Mouse (Mus musculus) midbrain, postnatal 0 days (tissue): ENCODE data around the gene Etv2. TPM values are rescaled to one million over a fixed set of nuclear protein-coding genes. Genes with fewer than 3 reads are reported as not detected.

ENCODE experiments used
- ATAC-seq: fragments of 200-750 bp; cut with Nextera tagmentation; 2 replicates; pipeline ENCODE4 v1.8.0; 2017; ENCODE audit warnings: moderate number of reproducible peaks, mild to moderate bottlenecking, moderate TSS enrichment, moderate library complexity; ENCODE audit not compliant: low FRiP score
- DNase-seq: peaks from one replicate; pipeline ENCODE4 v3.0.0-alpha.2; 2015; ENCODE audit warnings: low spot score
- H3K27ac ChIP-seq: fragments of 300-500 bp; sonication (generic); 2 replicates; pipeline ENCODE4 v1.5.1; 2014; ENCODE audit warnings: low read depth, mild to moderate bottlenecking, low read length, mixed read lengths
- H3K27me3 ChIP-seq: fragments of 300-500 bp; sonication (generic); 2 replicates; pipeline ENCODE4 v1.6.1; 2014; ENCODE audit warnings: low read length, control low read depth, mixed read lengths; ENCODE audit not compliant: insufficient read depth
- H3K36me3 ChIP-seq: fragments of 300-500 bp; sonication (generic); 2 replicates; pipeline ENCODE4 v1.6.1; 2014; ENCODE audit warnings: low read length, control low read depth, mixed read lengths; ENCODE audit not compliant: insufficient read depth
- H3K4me1 ChIP-seq: fragments of 300-500 bp; sonication (generic); 2 replicates; pipeline ENCODE4 v1.6.1; 2014; ENCODE audit warnings: mild to moderate bottlenecking, control low read depth, antibody characterized with exemption, low read length, mixed read lengths; ENCODE audit not compliant: insufficient read depth
- H3K4me2 ChIP-seq: fragments of 300-500 bp; sonication (generic); 2 replicates; pipeline ENCODE4 v1.6.1; 2014; ENCODE audit warnings: low read depth, mild to moderate bottlenecking, low read length, mixed read lengths; ENCODE audit not compliant: poor library complexity, severe bottlenecking
- H3K4me3 ChIP-seq: fragments of 300-500 bp; sonication (generic); 2 replicates; pipeline ENCODE4 v1.5.1; 2014; ENCODE audit warnings: low read depth, mild to moderate bottlenecking, low read length, moderate library complexity
- H3K9ac ChIP-seq: fragments of 300-500 bp; sonication (generic); replicated peaks from 2 replicates; pipeline ENCODE4 v1.6.1; 2014; ENCODE audit warnings: mild to moderate bottlenecking, low read length, moderate library complexity, mixed read lengths; ENCODE audit not compliant: poor library complexity, severe bottlenecking
- H3K9me3 ChIP-seq: fragments of 300-500 bp; sonication (generic); 2 replicates; pipeline ENCODE4 v1.6.1; 2016; ENCODE audit warnings: low read length, control low read depth
- CTCF ChIP-seq: IDR thresholded peaks from 2 replicates; pipeline ENCODE4 v1.5.1; 2016; ENCODE audit warnings: antibody characterized with exemption, mild to moderate bottlenecking
- WGBS: fragments of 180-500 bp; shearing (Covaris S2); extraction: QIAGEN DNeasy Blood & Tissue Kit; methylation state at CpG from one replicate; pipeline ENCODE4 v1.1.7; 2014; 5-methylcytosine and 5-hydroxymethylcytosine counted together
- polyA plus RNA-seq: library from polyadenylated mRNA; unstranded; fragments of >200 nt; fragmentation: Nextera tagmentation; extraction: Ambion mirVana; gene quantifications from 2 replicates; pipeline ENCODE4 v1.2.1, GENCODE M21; 2015
- total RNA-seq: library from RNA; depleted of rRNA; stranded (reverse); fragments of >200 nt; gene quantifications from 2 replicates; pipeline ENCODE4 v1.2.3, GENCODE M21; 2014

The Etv2 gene
- total and polyA plus RNA-seq, 2 experiments from 2014 or later = 0.15 TPM; not detected in 1

DNA sequence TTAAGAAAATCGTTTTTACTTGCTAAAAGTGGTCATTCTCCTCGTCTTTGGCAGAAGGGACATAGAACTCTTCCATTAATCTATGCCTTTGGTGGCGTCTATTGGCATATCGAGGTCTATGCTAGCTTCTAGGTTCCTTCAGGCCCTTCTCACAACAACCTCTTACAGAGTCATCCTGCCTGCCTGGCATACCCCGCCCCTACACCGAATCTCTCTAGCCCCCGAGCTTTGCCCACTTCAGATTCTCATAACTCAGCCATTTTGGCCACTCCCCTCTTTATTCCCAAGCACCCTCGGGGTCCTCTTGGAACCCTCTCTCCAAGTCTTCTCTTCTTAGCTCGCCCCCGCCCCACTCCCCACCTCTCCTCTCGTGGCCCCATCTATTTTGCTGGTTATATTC is 29.7 kb upstream of the Etv2 start:
- H3K36me3 ChIP-seq = peaks cover 9% of the 10 kb centered on the region; the same call in 1 of the 2 replicates
- DNase-seq (peak; percentile 53), ATAC-seq (peak; percentile 70)
- H3K27ac ChIP-seq = peak overlapping the region; percentile 89
- no peak for TF ChIP-seq CTCF
- H3K4me3 ChIP-seq = peak overlapping the region; percentile 54
- no peaks in the 10 kb centered on the region for H3K4me1 ChIP-seq
- H3K4me2 ChIP-seq = peak overlapping the region; percentile 69
- peaks cover 7% of the 10 kb centered on the region; the same call in 1 of the 2 replicates for H3K27me3 ChIP-seq
- no peaks in the 10 kb centered on the region for H3K9me3 ChIP-seq
- H3K9ac ChIP-seq = peak overlapping the region; percentile 79
- WGBS = 2% methylated on average over 11 of the region's 11 CpGs

DNA sequence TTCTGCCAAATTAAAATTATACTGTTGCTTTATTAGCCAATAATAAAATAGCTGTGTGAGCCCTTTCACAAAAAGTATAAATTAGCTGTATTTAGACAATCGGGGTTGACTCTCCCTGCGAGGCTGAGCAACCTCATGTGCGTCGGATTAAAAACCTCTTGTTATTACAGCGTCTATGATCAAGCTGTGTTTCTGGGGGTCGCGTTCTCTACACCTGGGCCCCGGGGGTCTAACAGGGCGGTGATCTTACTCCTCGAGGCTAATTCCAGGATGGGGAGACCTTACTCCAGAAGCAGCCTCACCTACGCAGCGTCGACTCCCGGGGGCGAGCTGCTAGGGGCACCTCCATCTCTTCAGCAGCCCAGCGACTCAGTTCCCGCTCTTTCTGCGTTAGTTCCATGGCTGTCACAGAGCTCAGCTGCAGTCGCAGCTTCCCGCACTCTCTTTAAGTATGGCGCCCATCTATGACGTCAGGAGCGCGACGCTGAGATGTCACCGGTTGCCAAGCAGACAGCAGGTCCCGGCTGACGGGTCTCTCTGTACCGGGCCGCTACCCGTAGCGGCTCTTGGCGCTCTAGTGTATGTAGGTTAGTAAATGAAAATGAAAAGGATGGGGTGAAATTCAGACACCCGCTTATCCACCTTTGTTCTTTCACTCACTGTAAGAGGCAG is 29.0 kb upstream of the Etv2 start, which contains the start of gene Haus5:
Haus5 (minus strand) TSS at position 466 of the 672 bp plus-strand sequence.
- H3K4me1 ChIP-seq = no peaks in the 10 kb centered on the region
- peak within 1 kb of the TSS; percentile 89 for H3K27ac ChIP-seq
- no peaks in the 10 kb centered on the region for H3K9me3 ChIP-seq
- peak within 1 kb of the TSS; percentile 79 for H3K9ac ChIP-seq
- ATAC-seq (peak; percentile 92), DNase-seq (peak; percentile 97)
- H3K27me3 ChIP-seq = peaks cover 7% of the 10 kb centered on the region; the same call in 1 of the 2 replicates
- H3K36me3 ChIP-seq = peaks cover 13% of the 10 kb centered on the region; the same call in 1 of the 2 replicates
- H3K4me2 ChIP-seq = peak within 1 kb of the TSS; percentile 69
- no peak for TF ChIP-seq CTCF
- 1% methylated on average over 34 of the region's 34 CpGs for WGBS
- H3K4me3 ChIP-seq = peak within 1 kb of the TSS; percentile 54

DNA sequence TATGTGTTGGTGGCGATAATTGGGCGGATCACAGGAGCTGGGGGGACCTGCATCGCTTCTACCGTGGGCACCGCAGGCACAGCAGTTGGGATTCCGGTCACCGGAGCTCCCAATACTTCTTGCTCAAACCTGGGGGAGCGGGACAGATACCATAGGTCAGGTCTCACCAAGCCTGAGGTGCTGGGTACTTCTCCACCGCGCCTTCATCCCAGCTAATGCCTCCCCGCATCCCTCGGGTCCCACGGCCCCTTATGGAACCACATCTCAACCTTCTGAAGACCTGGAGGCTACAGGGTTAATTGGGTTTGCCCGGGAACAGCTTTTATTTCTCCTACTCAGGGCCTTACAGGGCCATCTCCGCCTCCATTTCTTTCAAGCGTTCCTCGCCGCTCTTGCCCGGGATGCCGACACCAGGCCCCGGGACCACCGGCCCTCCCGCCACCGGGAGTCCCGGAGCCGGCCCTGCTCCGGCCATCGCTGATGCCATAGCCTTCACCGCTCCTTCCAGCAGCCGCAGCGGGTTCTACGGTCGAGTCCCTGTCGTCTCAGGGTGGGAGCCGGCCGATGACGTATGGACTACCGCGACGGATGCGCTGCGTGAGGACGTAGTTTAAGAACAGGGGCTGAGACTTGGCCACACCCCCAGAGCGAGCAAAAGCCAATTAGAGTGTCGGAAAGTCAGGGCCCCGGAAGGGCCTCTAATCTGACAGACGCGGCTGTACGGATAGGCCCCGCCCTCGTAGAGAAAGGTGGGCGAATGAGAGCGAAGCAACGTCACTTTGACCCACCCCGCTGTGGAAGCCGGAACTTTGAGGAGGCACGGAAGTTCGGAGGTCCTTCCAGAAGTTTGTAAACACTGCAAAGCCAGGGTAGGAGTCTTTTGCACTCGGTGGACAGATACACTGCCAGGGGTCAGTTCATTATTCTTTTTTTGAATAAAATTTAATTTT is 14.2 kb upstream of the Etv2 start, which contains the start of gene Rbm42:
Rbm42 (minus strand) TSS at position 727 of the 950 bp plus-strand sequence.
- H3K9ac ChIP-seq = peak within 1 kb of the TSS; percentile 81
- H3K4me2 ChIP-seq = peak within 1 kb of the TSS; percentile 96
- H3K36me3 ChIP-seq = peaks cover 41% of the 10 kb centered on the region
- DNase-seq (peak; percentile 100), ATAC-seq (peak; percentile 99)
- 2% methylated on average over 59 of the region's 59 CpGs for WGBS
- H3K9me3 ChIP-seq = no peaks in the 10 kb centered on the region
- no peaks in the 10 kb centered on the region for H3K27me3 ChIP-seq
- no peaks in the 10 kb centered on the region for H3K4me1 ChIP-seq
- H3K4me3 ChIP-seq = peak within 1 kb of the TSS; percentile 68
- no peak for TF ChIP-seq CTCF
- H3K27ac ChIP-seq = peak within 1 kb of the TSS; percentile 60

DNA sequence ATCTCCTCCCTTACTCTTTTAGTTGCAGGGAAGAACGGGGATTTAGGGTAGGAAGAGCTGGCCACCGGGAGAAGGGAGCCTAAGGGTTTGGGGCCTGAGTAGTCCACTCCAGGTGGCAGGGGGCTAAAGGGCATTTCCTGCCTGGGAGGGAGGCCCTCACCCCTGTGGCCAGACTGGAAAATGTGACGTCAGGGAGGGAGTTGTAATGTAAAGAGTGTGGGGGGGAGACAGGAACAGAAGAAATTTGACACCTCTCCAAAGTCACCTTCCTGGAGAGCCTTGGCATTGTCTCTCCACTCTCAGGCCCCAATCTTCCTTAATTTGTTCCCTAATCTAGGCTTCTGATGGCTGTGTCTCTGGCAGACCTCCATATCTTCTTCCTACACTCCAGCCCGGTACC is 3.4 kb upstream of the Etv2 start:
- H3K9ac ChIP-seq = no peak overlapping the region
- no peaks in the 10 kb centered on the region for H3K4me1 ChIP-seq
- no peak overlapping the region for H3K27ac ChIP-seq
- no peak overlapping the region for H3K4me3 ChIP-seq
- DNase-seq = no peak
- 33% methylated on average over 4 of the region's 4 CpGs for WGBS
- TF ChIP-seq CTCF = no peak
- no peak for ATAC-seq
- no peak overlapping the region for H3K4me2 ChIP-seq
- H3K27me3 ChIP-seq = peaks cover 25% of the 10 kb centered on the region
- no peaks in the 10 kb centered on the region for H3K9me3 ChIP-seq
- peaks cover 42% of the 10 kb centered on the region for H3K36me3 ChIP-seq

DNA sequence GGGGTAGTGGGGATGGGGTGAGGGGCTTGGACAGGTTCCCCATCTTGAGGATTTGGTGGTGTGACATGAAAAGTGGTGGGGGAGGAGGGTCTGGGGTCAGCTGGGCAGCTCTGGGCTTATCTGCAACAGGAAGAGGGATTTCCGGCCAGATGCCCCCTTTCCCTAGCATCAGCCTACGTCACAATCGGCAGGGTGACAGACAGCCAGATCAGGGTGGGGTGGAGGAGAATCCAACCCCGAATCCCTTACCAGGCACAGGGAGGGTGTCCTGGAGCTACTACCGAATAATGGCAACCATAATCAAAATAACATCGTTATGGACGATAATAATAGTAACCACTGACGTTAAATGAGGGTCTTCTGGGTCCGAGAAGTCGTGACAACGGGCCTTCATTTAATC is 743 bp upstream of the Etv2 start:
- Histone ChIP-seq H3K27ac (no peak overlapping the region), H3K4me3 (no peak overlapping the region), H3K9me3 (no peaks in the 10 kb centered on the region), H3K4me1 (no peaks in the 10 kb centered on the region), H3K27me3 (peaks cover 50% of the 10 kb centered on the region), H3K9ac (no peak overlapping the region), H3K4me2 (no peak overlapping the region), H3K36me3 (peaks cover 16% of the 10 kb centered on the region)
- no peak for DNase-seq
- no peak for ATAC-seq
- TF ChIP-seq CTCF = no peak
- 28% methylated on average over 11 of the region's 11 CpGs for WGBS
